Mouse (Mus musculus) left cerebral cortex, adult 11 months (tissue): ENCODE results near the gene Cenpi.

Source experiments
- DNase-seq: peaks from one replicate; pipeline ENCODE4 v3.0.0; 2022; ENCODE audit warnings: low spot score

Gene Cenpi

GRCm38 (mm10) chrX:134365421-134365820, 57.5 kb downstream of the Cenpi start:
- no peak for DNase-seq

DNA sequence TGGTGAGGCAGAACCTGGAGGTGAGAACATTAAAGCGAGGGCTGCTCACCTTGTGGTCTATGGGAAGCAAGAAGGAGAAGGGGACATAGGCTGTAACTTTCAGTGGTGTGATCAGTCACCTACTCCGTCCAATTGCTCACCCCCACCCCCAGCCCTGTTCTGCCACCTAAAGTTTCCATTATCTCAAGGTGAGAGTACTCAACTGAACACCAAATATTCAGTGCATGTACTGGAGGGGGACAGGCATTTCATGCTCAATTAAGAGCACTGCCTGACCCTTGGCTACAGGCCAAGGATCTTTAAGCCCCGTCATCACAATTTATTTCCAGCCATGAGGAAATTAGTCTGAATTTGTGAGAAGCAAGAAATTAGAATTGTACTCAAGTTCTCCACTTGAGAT, 58.7 kb downstream of the Cenpi start:
- no peak for DNase-seq

DNA sequence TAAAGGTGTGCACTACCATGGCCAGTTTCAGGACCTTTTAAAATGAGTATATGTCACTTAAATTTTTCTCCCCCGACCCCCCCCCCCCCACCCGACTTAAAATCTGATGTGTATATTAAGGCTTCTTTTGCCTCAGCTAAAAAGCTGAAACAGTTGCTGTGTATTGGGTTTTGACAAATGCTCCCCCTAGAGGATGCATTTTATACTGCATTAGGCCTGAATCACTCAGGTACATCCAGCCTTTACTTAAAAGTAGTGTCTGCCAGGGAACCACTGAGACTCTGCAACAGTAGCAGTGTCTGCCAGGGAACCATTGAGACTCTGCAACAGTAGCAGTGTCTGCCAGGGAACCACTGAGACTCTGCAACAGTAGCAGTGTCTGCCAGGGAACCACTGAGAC, 63.4 kb downstream of the Cenpi start:
- DNase-seq: no peak

- DNase-seq: no peak
These were observed 66.3 kb downstream of the Cenpi start for GRCm38 (mm10) chrX:134374190-134374589.

DNA sequence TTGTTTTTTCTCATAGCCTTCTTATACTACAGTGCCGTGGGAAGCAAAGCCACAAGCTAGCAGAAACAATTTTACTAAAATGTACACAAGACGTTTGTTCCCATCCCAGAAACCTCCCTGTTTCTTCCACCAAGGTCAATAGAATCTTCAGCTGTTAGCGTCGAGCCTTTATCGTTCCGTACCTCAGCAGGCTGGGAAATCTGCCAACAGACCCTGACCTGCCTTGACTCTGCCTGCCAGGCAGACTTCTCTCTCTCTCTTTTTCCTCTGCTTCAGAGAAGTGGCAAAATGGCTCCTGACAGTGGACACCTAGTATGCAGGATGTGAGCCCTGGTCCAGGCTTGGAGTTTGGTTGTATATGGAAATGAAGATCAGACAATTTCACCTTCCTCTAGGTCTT, 77.0 kb downstream of the Cenpi start:
- no peak for DNase-seq

- no peak for DNase-seq
These were observed 91.1 kb downstream of the Cenpi start for GRCm38 (mm10) chrX:134398972-134399371.

GRCm38 (mm10) chrX:134403863-134404583, 96.1 kb downstream of the Cenpi start, which contains the start of gene Drp2:
Drp2 (plus strand) TSS chrX:134404551.
- DNase-seq: no peak

DNA sequence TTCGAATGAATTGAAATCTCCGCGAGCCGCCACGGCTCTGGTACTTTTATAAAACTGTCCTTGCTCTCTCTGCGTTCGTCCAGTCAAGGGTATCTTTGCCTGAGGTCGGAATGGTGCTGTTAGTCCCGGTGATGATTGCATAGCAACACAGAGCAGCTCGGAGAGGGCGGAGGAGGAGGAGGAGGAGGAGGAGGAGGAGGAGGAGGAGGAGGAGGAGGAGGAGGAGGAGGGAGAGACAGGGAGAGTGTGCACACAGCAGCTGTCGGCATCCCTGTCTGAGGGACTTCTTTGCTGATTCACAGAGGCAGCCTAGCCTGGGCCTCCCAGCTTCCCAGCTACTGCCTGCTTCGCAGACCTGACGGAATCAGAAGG, 96.7 kb downstream of the Cenpi start:
- no peak for DNase-seq

GRCm38 (mm10) chrX:134409354-134409900, 101.5 kb downstream of the Cenpi start:
- DNase-seq: no peak

DNA sequence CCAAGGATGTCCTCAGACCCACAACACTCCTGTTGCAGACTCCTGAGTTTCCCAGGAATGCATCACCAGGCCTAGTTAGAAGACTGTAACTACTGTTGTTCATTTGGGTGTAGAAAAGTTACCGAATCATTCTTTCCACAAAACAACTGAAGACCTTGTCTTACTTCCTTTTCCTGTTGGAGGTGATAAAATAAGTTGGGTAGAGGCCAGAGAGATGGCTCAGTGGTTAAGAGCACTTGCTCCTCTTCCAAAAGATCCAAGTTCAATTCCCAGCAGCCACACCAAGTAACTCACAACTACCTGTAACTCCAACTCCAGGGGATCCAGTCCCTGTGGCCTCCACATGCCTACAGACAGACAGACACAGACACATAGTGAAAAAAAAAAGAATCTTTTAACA, 104.2 kb downstream of the Cenpi start:
- no peak for DNase-seq
